Mouse (Mus musculus): ENCODE results near the gene Eif4g1. TPM values are rescaled to one million over a fixed set of nuclear protein-coding genes. Genes with fewer than 3 reads are reported as not detected.
"Not testable (repeated sequence)": the region's sequence is repeated elsewhere in the genome, so short reads cannot be mapped to it uniquely, and the experiment has no call there.

The Eif4g1 gene
- polyA plus RNA-seq (2015; fragmentation: Nextera tagmentation; extraction: Ambion mirVana): 145 and 148 TPM in 2 replicates

GRCm38 (mm10) chr16:20668013-20668412 lies at the start of gene Eif4g1:
Eif4g1 (plus strand) TSS chr16:20668313.
- ATAC-seq (ENCODE audit: low FRiP score, low read depth); H3K4me1 ChIP-seq (replicated peaks); H3K9ac ChIP-seq; H3K9me3 ChIP-seq; H3K27ac ChIP-seq (replicated peaks); H3K27me3 ChIP-seq; H3K4me2 ChIP-seq; H3K4me3 ChIP-seq: not testable (repeated sequence)
- WGBS: 98% methylated on average over 5 of the region's 6 CpGs
- H3K36me3 ChIP-seq: peaks cover 11% of the 10 kb centered on the region; the same call in 1 of the 2 replicates

DNA sequence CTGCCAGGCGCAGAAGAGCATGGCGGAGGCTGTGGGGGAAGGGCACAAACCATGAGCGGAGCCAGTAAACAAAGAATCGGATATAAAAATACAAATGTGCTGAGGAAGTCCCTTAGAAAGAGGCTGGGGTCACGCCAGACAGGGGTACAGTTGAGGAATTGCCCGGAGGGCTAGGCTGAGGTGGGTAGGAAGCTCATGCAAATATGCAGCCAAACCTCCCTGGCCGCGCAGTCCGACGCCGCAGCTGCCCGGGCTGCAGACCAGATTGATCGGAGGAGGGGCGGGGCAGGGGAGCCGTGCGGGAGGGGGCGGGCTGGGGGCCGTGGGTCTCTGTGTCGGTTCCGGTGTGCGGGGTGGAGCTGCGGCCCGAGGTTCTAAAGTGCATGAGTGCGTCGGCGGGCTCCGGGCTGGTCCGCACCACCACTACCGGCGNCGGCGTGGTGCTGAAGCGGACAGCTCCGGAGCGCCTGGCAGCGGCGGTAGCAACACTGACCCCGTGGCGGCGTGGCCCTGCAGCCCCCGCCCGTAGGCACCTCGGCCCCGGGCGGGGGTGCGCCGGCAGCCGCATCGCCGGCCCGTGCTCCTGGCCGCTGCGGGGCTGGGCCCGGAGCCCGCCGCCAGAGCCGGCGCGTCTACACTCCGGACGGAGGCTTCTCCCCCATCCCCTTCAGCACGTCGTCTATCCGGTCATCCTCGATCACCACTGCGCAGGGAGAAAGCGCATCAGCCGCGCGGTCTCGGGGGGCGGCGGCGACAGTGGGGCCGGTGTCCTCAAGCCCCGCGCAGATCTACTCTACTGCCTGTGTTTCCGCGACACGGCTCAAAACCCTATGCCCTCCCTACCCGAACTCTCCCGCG lies 48.3 kb upstream of the Eif4g1 start:
- H3K4me1 ChIP-seq (replicated peaks): peaks cover 31% of the 10 kb centered on the region
- H3K36me3 ChIP-seq: 0 out of 2 replicates have a peak, but pooled peaks cover 11% of the 10 kb centered on the region
- peak; percentile 24 for ATAC-seq (ENCODE audit: low FRiP score, low read depth)
- no peaks in the 10 kb centered on the region for H3K27me3 ChIP-seq
- peak overlapping the region; percentile 93 for H3K27ac ChIP-seq (replicated peaks)
- H3K9me3 ChIP-seq: no peaks in the 10 kb centered on the region
- under 1% methylated on average over 80 of the region's 83 CpGs for WGBS
- H3K4me3 ChIP-seq: peak overlapping the region; percentile 77
- peak overlapping the region; percentile 89 for H3K9ac ChIP-seq
- peak overlapping the region; percentile 94 for H3K4me2 ChIP-seq

GRCm38 (mm10) chr16:20620399-20620735 lies 47.7 kb upstream of the Eif4g1 start:
- H3K27me3 ChIP-seq: no peaks in the 10 kb centered on the region
- 0 out of 2 replicates have a peak, but pooled peaks cover 11% of the 10 kb centered on the region for H3K36me3 ChIP-seq
- no peaks in the 10 kb centered on the region for H3K9me3 ChIP-seq
- 2% methylated on average over 9 of the region's 9 CpGs for WGBS
- H3K4me3 ChIP-seq: peak overlapping the region; percentile 77
- peak overlapping the region; percentile 94 for H3K4me2 ChIP-seq
- peaks cover 31% of the 10 kb centered on the region for H3K4me1 ChIP-seq (replicated peaks)
- H3K9ac ChIP-seq: peak overlapping the region; percentile 89
- ATAC-seq (ENCODE audit: low FRiP score, low read depth): peak; percentile 11
- H3K27ac ChIP-seq (replicated peaks): peak overlapping the region; percentile 93

DNA sequence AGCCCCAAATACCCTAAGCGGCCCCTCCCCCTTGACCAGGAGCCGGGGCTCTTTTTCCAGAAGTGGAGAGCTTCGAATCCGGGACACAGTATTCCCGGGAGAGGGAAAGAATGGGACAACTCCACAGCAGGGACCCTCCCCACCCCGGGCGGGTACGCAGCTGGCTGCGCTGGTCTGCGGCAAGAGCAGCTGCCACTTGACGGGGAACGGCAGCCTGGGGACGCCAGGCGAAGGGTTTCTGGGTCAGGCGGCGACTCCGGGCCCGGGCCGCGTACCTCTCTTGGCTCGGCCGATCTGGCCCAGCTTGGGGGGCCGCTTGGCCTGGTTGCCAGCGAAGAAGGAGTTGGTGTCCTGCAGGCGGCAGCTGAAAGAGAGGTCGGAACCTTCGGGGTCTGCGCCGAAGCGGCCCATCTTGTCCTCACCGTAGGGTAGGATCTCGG lies 47.3 kb upstream of the Eif4g1 start:
- no peaks in the 10 kb centered on the region for H3K9me3 ChIP-seq
- H3K4me3 ChIP-seq: peak overlapping the region; percentile 77
- H3K9ac ChIP-seq: peak overlapping the region; percentile 89
- peak overlapping the region; percentile 93 for H3K27ac ChIP-seq (replicated peaks)
- peak overlapping the region; percentile 94 for H3K4me2 ChIP-seq
- no peaks in the 10 kb centered on the region for H3K27me3 ChIP-seq
- WGBS: under 1% methylated on average over 32 of the region's 32 CpGs
- ATAC-seq (ENCODE audit: low FRiP score, low read depth): peak; percentile 4; the same call in 1 of the 2 replicates
- H3K4me1 ChIP-seq (replicated peaks): peaks cover 31% of the 10 kb centered on the region
- 0 out of 2 replicates have a peak, but pooled peaks cover 11% of the 10 kb centered on the region for H3K36me3 ChIP-seq

DNA sequence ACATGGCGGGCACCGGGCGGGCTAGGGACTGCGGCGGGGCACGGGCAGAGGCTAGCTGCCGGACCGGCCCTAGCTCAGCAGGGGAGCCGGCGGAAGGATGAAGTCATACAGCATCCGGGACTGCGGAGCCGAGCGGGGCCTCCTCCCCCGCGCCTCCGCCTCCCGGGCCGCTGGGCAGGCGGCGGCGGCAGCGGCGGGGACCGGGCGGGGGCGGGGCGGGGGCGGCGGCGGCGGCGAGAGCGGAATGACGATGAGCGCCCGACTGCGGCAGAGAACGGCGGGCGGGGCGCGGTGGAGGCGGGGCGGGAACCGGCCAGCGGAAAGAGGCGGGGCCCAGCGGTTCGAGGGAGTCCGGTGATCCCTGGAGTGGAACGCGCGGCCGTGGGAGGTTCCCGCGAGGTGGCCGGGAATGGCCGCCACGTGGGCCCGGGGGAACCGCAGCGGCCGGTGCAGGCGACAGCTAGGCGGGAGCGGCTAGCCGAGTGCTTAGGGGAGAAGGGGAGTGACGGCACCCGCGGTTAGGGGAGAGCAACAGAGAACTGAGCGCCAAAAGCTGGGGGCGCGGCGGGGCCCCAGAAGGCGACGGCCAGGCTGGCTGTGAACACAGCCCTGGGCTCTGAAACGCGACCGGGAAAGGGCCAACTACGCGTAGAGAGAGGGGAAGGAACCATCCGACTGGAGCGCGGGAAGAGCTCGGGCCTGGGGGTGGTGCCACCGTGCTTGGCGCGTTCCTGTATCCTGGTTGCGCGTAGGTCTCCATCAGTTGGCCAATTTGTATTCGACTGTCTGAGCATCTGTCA lies 46.7 kb upstream of the Eif4g1 start, which contains the start of gene Camk2n2:
Camk2n2 (minus strand) TSS at position 97 of the 800 bp plus-strand sequence.
- peak within 1 kb of the TSS; percentile 77 for H3K4me3 ChIP-seq
- H3K9me3 ChIP-seq: no peaks in the 10 kb centered on the region
- peak within 1 kb of the TSS; percentile 94 for H3K4me2 ChIP-seq
- H3K4me1 ChIP-seq (replicated peaks): peaks cover 31% of the 10 kb centered on the region
- WGBS: under 1% methylated on average over 85 of the region's 92 CpGs
- no peaks in the 10 kb centered on the region for H3K27me3 ChIP-seq
- peak within 1 kb of the TSS; percentile 93 for H3K27ac ChIP-seq (replicated peaks)
- ATAC-seq (ENCODE audit: low FRiP score, low read depth): peak; percentile 65
- H3K36me3 ChIP-seq: 0 out of 2 replicates have a peak, but pooled peaks cover 11% of the 10 kb centered on the region
- peak within 1 kb of the TSS; percentile 89 for H3K9ac ChIP-seq

GRCm38 (mm10) chr16:20621991-20622685 lies 46.0 kb upstream of the Eif4g1 start:
- Histone ChIP-seq H3K4me3 (peak overlapping the region; percentile 77), H3K27ac (replicated peaks) (peak overlapping the region; percentile 93), H3K36me3 (0 out of 2 replicates have a peak, but pooled peaks cover 8% of the 10 kb centered on the region), H3K4me1 (replicated peaks) (peaks cover 31% of the 10 kb centered on the region), H3K9ac (peak overlapping the region; percentile 89), H3K9me3 (no peaks in the 10 kb centered on the region), H3K27me3 (no peaks in the 10 kb centered on the region), H3K4me2 (peak overlapping the region; percentile 94)
- WGBS: under 1% methylated on average over 36 of the region's 37 CpGs
- ATAC-seq (ENCODE audit: low FRiP score, low read depth): peak; percentile 76

DNA sequence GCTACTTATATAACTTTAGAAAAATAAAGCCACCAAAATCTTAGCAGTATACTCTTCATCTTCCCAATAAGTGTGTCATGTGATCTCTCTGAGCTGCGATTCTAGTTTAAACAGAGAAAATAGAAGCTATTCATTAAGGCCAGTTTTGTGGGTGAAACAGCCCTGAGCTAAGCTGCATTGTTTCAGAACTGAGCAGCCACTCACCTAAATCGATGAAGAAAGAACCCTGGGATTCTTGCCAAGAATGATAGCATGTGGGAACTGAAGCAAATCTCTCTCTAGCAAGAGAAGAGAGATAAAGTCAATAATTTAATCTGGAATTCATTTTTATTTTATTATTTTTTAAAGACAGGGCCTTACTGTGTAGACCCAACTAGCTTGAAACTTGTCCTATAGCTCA lies 44.9 kb upstream of the Eif4g1 start:
- peak overlapping the region; percentile 94 for H3K4me2 ChIP-seq
- no peak for ATAC-seq (ENCODE audit: low FRiP score, low read depth)
- whole genome bisulfite sequencing: 40% methylated on average over 2 of the region's 2 CpGs
- peaks cover 30% of the 10 kb centered on the region for H3K4me1 ChIP-seq (replicated peaks)
- H3K4me3 ChIP-seq: no peak overlapping the region
- no peaks in the 10 kb centered on the region for H3K9me3 ChIP-seq
- H3K27me3 ChIP-seq: no peaks in the 10 kb centered on the region
- H3K27ac ChIP-seq (replicated peaks): peak overlapping the region; percentile 93
- no peaks in the 10 kb centered on the region for H3K36me3 ChIP-seq
- no peak overlapping the region for H3K9ac ChIP-seq

GRCm38 (mm10) chr16:20628871-20629391 lies 39.2 kb upstream of the Eif4g1 start:
- no peaks in the 10 kb centered on the region for H3K9me3 ChIP-seq
- H3K4me3 ChIP-seq: peak overlapping the region; percentile 74
- WGBS: 50% methylated on average over 11 of the region's 11 CpGs
- peak overlapping the region; percentile 76 for H3K27ac ChIP-seq (replicated peaks)
- no peak; the same call in 1 of the 2 replicates for ATAC-seq (ENCODE audit: low FRiP score, low read depth)
- H3K4me1 ChIP-seq (replicated peaks): peaks cover 29% of the 10 kb centered on the region
- peak overlapping the region; percentile 94 for H3K4me2 ChIP-seq
- no peaks in the 10 kb centered on the region for H3K27me3 ChIP-seq
- H3K36me3 ChIP-seq: peaks cover 1% of the 10 kb centered on the region
- no peak overlapping the region for H3K9ac ChIP-seq

DNA sequence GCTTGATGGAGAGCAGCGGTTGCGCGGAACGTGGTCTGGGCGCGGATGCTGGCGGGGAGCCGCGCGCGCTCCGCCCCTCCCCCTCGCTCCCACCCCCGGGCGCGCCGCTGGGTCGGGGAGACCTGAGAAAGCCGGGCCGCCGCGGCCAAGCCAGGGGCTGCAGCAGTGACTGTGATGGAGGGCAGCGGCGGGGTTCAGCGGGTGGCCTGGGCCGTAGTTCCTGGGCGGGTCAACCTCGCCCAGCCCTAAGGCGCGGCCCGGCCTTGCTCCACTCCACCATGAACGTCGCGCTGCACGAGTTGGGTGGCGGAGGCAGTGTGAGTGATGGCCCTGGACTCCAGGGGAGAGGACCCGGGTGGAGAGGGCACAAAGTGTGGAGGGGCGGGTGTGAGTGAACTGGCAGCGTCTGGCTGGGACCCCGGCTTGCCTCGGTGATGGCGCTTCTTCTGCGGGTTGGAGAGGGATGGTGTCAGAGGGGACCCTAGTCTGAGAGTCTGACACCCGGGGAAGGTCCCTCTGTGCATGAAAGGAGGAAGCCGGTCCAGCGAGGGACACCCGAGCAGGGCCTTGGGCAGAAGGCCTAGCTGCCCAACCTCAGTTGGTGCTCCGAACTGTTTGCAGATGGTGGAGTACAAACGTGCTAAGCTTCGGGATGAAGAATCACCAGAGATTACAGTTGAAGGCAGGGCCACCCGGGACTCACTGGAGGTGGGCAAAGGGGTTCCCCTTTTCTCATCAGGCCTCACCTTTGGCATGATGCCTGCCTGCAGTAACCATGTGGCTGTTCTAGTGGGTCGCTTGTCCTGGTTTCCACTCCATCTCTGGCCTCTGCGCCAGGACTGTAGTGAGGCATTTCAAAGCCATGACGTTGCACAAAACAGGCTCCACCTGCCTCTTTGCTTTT lies 38.1 kb upstream of the Eif4g1 start, which contains the start of gene Ece2:
Ece2 (plus strand) TSS at position 98 of the 904 bp plus-strand sequence.
- H3K4me3 ChIP-seq: peak within 1 kb of the TSS; percentile 74
- peak within 1 kb of the TSS; percentile 86 for H3K9ac ChIP-seq
- WGBS: 6% methylated on average over 41 of the region's 54 CpGs

DNA sequence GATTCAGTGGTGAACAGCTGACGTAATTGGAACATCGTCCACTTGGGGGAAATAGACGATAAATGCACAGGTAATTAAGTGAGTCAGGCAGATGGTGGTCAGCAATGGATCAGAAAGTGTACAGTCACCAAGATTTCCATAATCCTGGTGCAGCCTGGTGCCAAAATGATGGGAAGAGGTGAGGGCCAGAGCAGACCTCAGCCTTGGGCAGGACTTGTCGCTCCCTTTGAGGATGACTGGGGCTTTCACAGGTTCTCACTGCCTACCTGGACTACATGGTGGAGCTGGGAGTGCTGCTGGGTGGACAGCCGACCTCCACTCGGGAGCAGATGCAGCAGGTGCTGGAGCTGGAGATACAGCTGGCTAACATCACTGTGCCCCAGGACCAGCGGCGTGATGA lies 30.7 kb upstream of the Eif4g1 start:
- WGBS: 82% methylated on average over 8 of the region's 8 CpGs
- no peak overlapping the region for H3K4me3 ChIP-seq
- no peaks in the 10 kb centered on the region for H3K27me3 ChIP-seq
- no peak for ATAC-seq (ENCODE audit: low FRiP score, low read depth)
- H3K27ac ChIP-seq (replicated peaks): 0 out of 2 replicates have a peak overlapping the region, but pooled peaks have one; percentile 41
- no peaks in the 10 kb centered on the region for H3K9me3 ChIP-seq
- H3K9ac ChIP-seq: no peak overlapping the region
- H3K36me3 ChIP-seq: peaks cover 4% of the 10 kb centered on the region
- H3K4me2 ChIP-seq: no peak overlapping the region
- H3K4me1 ChIP-seq (replicated peaks): peaks cover 8% of the 10 kb centered on the region

More for the DNA sequence above, 38.1 kb upstream of the Eif4g1 start, which contains the start of gene Ece2:
- no peaks in the 10 kb centered on the region for H3K27me3 ChIP-seq
- peaks cover 29% of the 10 kb centered on the region for H3K4me1 ChIP-seq (replicated peaks)
- peaks cover 4% of the 10 kb centered on the region for H3K36me3 ChIP-seq
- peak within 1 kb of the TSS; percentile 94 for H3K4me2 ChIP-seq
- peak; percentile 57 for ATAC-seq (ENCODE audit: low FRiP score, low read depth)
- H3K27ac ChIP-seq (replicated peaks): peak within 1 kb of the TSS; percentile 76
- no peaks in the 10 kb centered on the region for H3K9me3 ChIP-seq
